Mouse (Mus musculus): ENCODE results near the gene Tymp.

The Tymp gene

GRCm38 (mm10) chr15:89334774-89335537 is 41.9 kb downstream of the Tymp start:
- DNase-seq (ENCODE audit: extremely low read depth, low read depth) = no peak

- DNase-seq (ENCODE audit: extremely low read depth, low read depth) = no peak
Measured at GRCm38 (mm10) chr15:89334271-89334670, 42.6 kb downstream of the Tymp start, which contains the start of gene Miox. TSS of gene Miox (plus strand) at chr15:89334398.

GRCm38 (mm10) chr15:89326441-89326840 is 50.4 kb downstream of the Tymp start:
- DNase-seq (ENCODE audit: extremely low read depth, low read depth) = no peak

GRCm38 (mm10) chr15:89323656-89324055 is 53.2 kb downstream of the Tymp start:
- no peak for DNase-seq (ENCODE audit: extremely low read depth, low read depth)

- DNase-seq (ENCODE audit: extremely low read depth, low read depth) = no peak
Measured at GRCm38 (mm10) chr15:89322670-89323522, 53.9 kb downstream of the Tymp start, which contains the start of gene Adm2. TSS of gene Adm2 (plus strand) at chr15:89322720.

Data from MEL-GATA-1-ER (cell line).